Mouse (Mus musculus) small intestine, adult 2 months (tissue): ENCODE results near the gene Wdr92.

Experiments used
- CTCF ChIP-seq: fragments of 200-500 bp; IDR thresholded peaks from 2 replicates; pipeline ENCODE4 v1.5.1; 2012; ENCODE audit warnings: low read depth, mild to moderate bottlenecking, control low read depth, inconsistent platforms, low read length, moderate library complexity, mixed read lengths; ENCODE audit not compliant: insufficient replicate concordance, insufficient read length; ENCODE audit errors: extremely low read depth
- POLR2A ChIP-seq: fragments of 200-500 bp; IDR thresholded peaks from 2 replicates; pipeline ENCODE4 v1.6.1; 2012; ENCODE audit warnings: low read depth, mild to moderate bottlenecking, control low read depth, inconsistent platforms, low read length, moderate library complexity

DNA sequence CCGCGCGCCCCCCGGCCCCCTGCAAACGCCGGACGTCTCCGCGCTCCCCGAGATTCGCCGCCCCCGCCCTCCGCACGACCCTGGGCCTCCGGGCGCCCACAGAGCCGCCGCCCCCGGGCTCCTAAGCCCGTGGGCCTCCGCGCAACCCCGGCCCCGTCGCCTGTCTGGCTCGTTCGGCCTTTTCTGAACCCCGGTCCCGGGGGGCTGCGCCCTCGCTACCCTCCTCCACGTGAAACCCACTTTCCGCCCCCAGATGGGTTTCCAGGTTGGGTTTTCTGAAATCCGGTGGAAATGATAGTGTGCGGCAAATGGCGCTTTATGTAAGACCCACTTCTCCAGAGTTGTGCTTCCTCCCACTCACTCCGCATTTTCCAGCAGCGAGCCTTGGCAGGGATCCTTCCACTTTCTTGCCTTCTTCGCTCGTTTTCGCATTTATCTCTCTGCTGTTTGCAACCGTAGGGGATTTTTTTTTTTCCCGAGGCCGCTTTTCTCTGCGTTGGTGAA lies 22.1 kb upstream of the Wdr92 start:
- no peak for TF ChIP-seq CTCF
- TF ChIP-seq POLR2A: no peak
